Mouse (Mus musculus) bone marrow macrophage, adult 2 months (primary cell): ENCODE data around the gene Hsd17b11.

ENCODE experiments used
- CTCF ChIP-seq: IDR thresholded peaks from 2 replicates; pipeline ENCODE4 v1.5.1; 2012; ENCODE audit warnings: low read depth, mild to moderate bottlenecking, low read length, moderate library complexity
- POLR2A ChIP-seq: IDR thresholded peaks from 2 replicates; pipeline ENCODE4 v1.6.1; 2012; ENCODE audit warnings: mild to moderate bottlenecking, low read depth, low read length, borderline replicate concordance

- TF ChIP-seq CTCF (no peak), POLR2A (no peak)
Measured at GRCm38 (mm10) chr5:104032434-104033097, 10.8 kb upstream of the Hsd17b11 start.
